Mouse (Mus musculus): ENCODE results near the gene Agmo. TPM values are rescaled to one million over a fixed set of nuclear protein-coding genes. Genes with fewer than 3 reads are reported as not detected.

Agmo gene
- not detected in 2 replicates for polyA plus RNA-seq (2012; ENCODE audit: low replicate concordance)

GRCm38 (mm10) chr12:37241566-37242021 is at the start of gene Agmo:
Gene Agmo (plus strand): TSS chr12:37241641.

Other genes starting within 250 kb of the Agmo start
- gene Meox2, start 133.1 kb upstream of the Agmo start, polyA plus RNA-seq (2012; ENCODE audit: low replicate concordance) = 0.09 TPM in 1 of 2 replicates, not detected in the other

Data from leukemia stem cell, adult 10-12 weeks (primary cell).